Mouse (Mus musculus): ENCODE results near the gene Med12l. TPM values are rescaled to one million over a fixed set of nuclear protein-coding genes. Genes with fewer than 3 reads are reported as not detected.

Gene Med12l
- polyA plus RNA-seq, 1 experiment from 2014 or later: 2.8 TPM

DNA sequence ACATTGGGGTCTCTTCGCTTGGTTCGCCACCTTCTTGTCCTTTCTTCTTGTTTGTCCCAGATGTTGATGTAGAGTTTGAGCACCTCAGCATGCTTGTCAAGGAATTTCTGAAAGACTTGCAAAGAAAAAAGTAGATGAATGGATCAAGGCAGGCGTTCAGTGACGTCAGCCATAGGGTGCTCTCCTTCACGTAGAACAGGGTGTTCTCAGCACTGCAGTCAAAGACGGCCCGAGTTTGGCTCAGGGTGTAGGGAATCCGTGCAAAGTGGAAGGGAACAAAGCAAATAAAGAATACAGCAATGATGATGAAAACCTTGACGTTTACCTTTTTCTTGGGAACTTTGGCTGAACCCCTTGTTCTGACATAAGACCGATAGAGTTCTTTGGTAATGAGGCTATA, 211.6 kb downstream of the Med12l start:
- Histone ChIP-seq H3K4me2 (no peak overlapping the region), H3K9ac (no peak overlapping the region), H3K27me3 (ENCODE audit: insufficient read depth, low read length) (no peaks in the 10 kb centered on the region), H3K4me1 (ENCODE audit: insufficient read depth) (no peaks in the 10 kb centered on the region), H3K27ac (ENCODE audit: low read depth) (no peak overlapping the region), H3K9me3 (ENCODE audit: low read depth, low read length) (no peaks in the 10 kb centered on the region), H3K4me3 (ENCODE audit: low read depth, low read length) (no peak overlapping the region), H3K36me3 (ENCODE audit: insufficient read depth) (no peaks in the 10 kb centered on the region)
- TF ChIP-seq CTCF (IDR thresholded peaks at IDR 0.05; ENCODE audit: low read depth): no peak
- 82% methylated on average over 10 of the region's 10 CpGs for WGBS
- DNase-seq: no peak
- no peak for ATAC-seq (ENCODE audit: insufficient read depth)

DNA sequence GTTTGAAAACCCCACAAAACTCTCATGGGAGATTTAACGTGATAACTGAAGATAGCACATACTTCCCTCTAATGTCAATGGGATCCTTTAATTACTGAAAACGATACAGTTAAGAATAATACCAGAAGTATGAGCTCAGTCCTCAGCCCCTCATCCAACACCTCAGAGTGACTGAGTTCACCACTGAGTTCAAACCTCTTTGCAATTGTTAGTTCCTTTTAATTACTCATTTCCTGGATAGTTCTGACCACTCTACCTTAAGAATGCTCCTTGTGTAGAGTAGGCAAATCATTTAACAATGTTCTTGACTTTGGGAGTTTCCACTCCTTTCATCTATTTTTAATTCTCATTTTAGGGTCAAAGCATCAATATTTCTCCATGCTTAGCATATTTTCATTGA, 213.7 kb downstream of the Med12l start:
- H3K27ac ChIP-seq (ENCODE audit: low read depth): no peak overlapping the region
- DNase-seq: no peak

DNA sequence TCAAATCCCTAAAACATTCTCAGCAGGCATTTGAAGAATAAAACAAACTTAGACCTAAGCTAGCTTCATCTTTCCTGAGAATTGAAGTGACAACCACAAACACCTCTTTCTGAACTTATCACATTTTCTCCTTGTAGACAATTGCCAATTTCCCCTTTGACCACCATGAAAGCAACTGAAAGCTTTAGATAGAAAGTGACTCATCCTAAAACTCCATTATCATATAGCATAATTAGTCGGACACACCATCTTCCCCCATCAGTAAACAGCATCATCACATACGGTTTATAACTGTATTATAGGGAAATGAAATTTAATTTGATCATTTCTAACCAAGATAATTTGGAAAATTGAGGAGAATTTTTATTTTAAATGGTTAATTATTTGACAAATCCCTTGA, 216.7 kb downstream of the Med12l start:
- Histone ChIP-seq H3K9ac (no peak overlapping the region), H3K27me3 (ENCODE audit: insufficient read depth, low read length) (no peaks in the 10 kb centered on the region), H3K9me3 (ENCODE audit: low read depth, low read length) (no peaks in the 10 kb centered on the region), H3K4me2 (no peak overlapping the region), H3K4me3 (ENCODE audit: low read depth, low read length) (no peak overlapping the region), H3K27ac (ENCODE audit: low read depth) (no peak overlapping the region), H3K36me3 (ENCODE audit: insufficient read depth) (no peaks in the 10 kb centered on the region), H3K4me1 (ENCODE audit: insufficient read depth) (no peaks in the 10 kb centered on the region)
- WGBS: 83% methylated on average over 2 of the region's 2 CpGs
- ATAC-seq (ENCODE audit: insufficient read depth) (no peak), DNase-seq (no peak)
- TF ChIP-seq CTCF (IDR thresholded peaks at IDR 0.05; ENCODE audit: low read depth): no peak

More for the DNA sequence above, 213.7 kb downstream of the Med12l start:
- ATAC-seq (ENCODE audit: insufficient read depth): no peak
- H3K27me3 ChIP-seq (ENCODE audit: insufficient read depth, low read length): no peaks in the 10 kb centered on the region
- no peaks in the 10 kb centered on the region for H3K9me3 ChIP-seq (ENCODE audit: low read depth, low read length)
- no peak for TF ChIP-seq CTCF (IDR thresholded peaks at IDR 0.05; ENCODE audit: low read depth)
- 59% methylated on average over 2 of the region's 2 CpGs for WGBS
- no peak overlapping the region for H3K4me3 ChIP-seq (ENCODE audit: low read depth, low read length)
- H3K4me1 ChIP-seq (ENCODE audit: insufficient read depth): no peaks in the 10 kb centered on the region
- H3K9ac ChIP-seq: no peak overlapping the region
- H3K36me3 ChIP-seq (ENCODE audit: insufficient read depth): no peaks in the 10 kb centered on the region
- H3K4me2 ChIP-seq: no peak overlapping the region

DNA sequence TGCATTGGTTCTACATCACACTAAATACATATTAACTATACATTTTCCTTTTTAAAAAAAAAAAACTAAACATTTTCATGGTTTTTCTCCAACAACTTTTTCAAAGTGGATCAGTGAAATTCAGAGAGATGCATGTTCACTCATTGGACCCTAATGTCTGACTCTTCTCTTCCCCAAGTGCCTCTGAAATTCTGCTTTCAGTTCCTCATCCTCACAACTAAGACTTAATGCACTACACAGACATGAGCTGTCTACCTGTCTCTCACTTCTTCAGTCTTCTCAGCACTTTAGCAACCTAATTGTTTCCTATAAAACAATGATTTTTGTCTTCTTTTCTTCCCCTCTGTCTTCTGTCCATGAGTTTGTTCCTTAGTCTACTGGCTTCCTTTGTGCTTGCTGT, 219.8 kb downstream of the Med12l start:
- 0 out of 2 replicates have a peak, but pooled peaks cover 3% of the 10 kb centered on the region for H3K4me1 ChIP-seq (ENCODE audit: insufficient read depth)
- DNase-seq (no peak), ATAC-seq (ENCODE audit: insufficient read depth) (no peak)
- H3K36me3 ChIP-seq (ENCODE audit: insufficient read depth): no peaks in the 10 kb centered on the region
- no peak overlapping the region for H3K4me3 ChIP-seq (ENCODE audit: low read depth, low read length)
- H3K27ac ChIP-seq (ENCODE audit: low read depth): no peak overlapping the region
- TF ChIP-seq CTCF (IDR thresholded peaks at IDR 0.05; ENCODE audit: low read depth): no peak
- no peaks in the 10 kb centered on the region for H3K27me3 ChIP-seq (ENCODE audit: insufficient read depth, low read length)
- H3K4me2 ChIP-seq: no peak overlapping the region
- no peak overlapping the region for H3K9ac ChIP-seq
- no peaks in the 10 kb centered on the region for H3K9me3 ChIP-seq (ENCODE audit: low read depth, low read length)

DNA sequence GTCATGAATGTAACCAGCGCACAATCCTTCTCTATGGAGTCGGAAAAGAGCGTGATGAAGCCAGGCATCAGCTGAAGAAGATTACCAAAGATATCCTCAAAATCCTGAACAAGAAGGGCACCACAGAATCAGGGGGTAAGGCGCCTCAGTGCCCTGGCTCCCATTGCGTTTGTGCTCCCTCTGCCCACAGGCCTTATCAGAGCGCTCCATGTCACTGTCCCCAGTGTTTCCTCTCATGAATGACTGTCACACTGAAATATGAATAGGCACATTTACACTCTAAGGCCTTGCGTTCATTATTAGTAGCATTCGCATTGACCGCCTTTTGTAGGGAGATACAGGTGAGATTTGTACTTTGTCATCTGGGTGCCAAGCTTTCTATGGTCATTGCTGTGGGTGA, 222.1 kb downstream of the Med12l start:
- ATAC-seq (ENCODE audit: insufficient read depth) (no peak), DNase-seq (no peak)
- Histone ChIP-seq H3K9me3 (ENCODE audit: low read depth, low read length) (no peaks in the 10 kb centered on the region), H3K4me3 (ENCODE audit: low read depth, low read length) (no peak overlapping the region), H3K27ac (ENCODE audit: low read depth) (no peak overlapping the region), H3K36me3 (ENCODE audit: insufficient read depth) (no peaks in the 10 kb centered on the region), H3K27me3 (ENCODE audit: insufficient read depth, low read length) (no peaks in the 10 kb centered on the region), H3K4me2 (no peak overlapping the region), H3K9ac (no peak overlapping the region), H3K4me1 (ENCODE audit: insufficient read depth) (0 out of 2 replicates have a peak, but pooled peaks cover 6% of the 10 kb centered on the region)
- WGBS: 94% methylated on average over 9 of the region's 9 CpGs
- TF ChIP-seq CTCF (IDR thresholded peaks at IDR 0.05; ENCODE audit: low read depth): no peak

DNA sequence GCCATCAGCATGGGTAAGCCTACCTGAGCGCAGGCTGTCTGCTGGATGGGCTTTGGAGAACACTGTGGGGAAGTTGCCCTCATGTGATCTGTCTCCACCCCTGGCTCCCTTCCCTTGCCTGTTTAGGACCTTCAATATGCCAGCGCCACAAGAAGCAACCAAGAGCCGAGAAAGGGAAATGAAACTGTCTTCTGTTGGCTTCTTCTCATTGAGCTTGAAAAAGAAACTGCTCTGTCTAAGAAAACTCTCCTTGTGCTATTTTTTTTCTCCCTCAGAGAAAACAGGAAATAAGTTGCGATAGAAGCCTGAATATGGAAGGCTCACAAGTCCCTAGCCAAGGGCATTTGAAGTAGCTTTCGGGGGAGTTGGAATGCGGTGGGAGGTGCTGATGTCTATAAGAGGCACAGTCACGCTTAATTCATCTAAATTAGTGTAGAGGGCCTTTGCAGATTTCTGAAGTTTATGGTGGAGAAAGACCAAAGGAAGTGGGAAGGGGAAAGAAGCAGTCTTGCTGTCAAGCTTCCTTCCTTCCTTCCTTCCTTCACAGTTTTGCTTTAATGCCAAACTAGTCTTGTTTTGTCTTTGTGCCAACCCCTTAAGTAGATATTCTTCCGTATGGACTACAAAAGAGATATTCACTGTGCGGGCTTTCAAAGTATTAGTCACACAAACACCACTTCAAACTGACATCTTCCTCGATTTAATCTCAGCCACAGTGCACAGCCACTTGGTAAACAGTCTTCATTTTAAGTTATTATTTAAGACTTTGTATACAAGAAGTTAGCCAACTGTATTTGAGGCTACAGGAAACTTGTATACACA, 223.3 kb downstream of the Med12l start:
- DNase-seq: peak; percentile 86
- no peak for TF ChIP-seq CTCF (IDR thresholded peaks at IDR 0.05; ENCODE audit: low read depth)
- no peaks in the 10 kb centered on the region for H3K9me3 ChIP-seq (ENCODE audit: low read depth, low read length)
- H3K4me3 ChIP-seq (ENCODE audit: low read depth, low read length): no peak overlapping the region
- 0 out of 2 replicates have a peak, but pooled peaks cover 6% of the 10 kb centered on the region for H3K4me1 ChIP-seq (ENCODE audit: insufficient read depth)
- H3K36me3 ChIP-seq (ENCODE audit: insufficient read depth): no peaks in the 10 kb centered on the region
- H3K4me2 ChIP-seq: peak overlapping the region; percentile 41
- no peaks in the 10 kb centered on the region for H3K27me3 ChIP-seq (ENCODE audit: insufficient read depth, low read length)
- peak overlapping the region; percentile 91 for H3K27ac ChIP-seq (ENCODE audit: low read depth)
- WGBS: 29% methylated on average over 10 of the region's 10 CpGs
- H3K9ac ChIP-seq: no peak overlapping the region
- ATAC-seq (ENCODE audit: insufficient read depth): peak; percentile 89

DNA sequence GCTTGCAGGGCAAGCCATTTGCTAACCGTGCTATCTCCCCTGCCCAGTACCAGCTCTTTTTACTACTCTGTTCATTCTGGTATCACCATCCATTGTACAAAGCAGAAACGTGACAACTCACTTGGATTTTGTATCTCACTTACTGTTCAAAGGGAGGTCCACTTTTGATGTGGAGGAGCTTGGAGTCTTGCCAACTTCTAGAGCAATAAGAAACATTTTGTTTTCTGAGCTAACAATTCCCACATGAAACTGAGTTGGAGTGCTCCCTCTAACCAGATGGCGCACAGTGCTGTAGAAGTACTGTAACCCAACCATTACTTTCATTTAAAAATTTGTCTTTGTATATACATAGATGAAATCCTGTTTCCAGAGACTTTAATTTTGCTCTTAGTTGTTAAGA, 225.3 kb downstream of the Med12l start:
- TF ChIP-seq CTCF (IDR thresholded peaks at IDR 0.05; ENCODE audit: low read depth): no peak
- H3K4me1 ChIP-seq (ENCODE audit: insufficient read depth): 0 out of 2 replicates have a peak, but pooled peaks cover 6% of the 10 kb centered on the region
- H3K27ac ChIP-seq (ENCODE audit: low read depth): peak overlapping the region; percentile 38; the same call in 1 of the 2 replicates
- H3K36me3 ChIP-seq (ENCODE audit: insufficient read depth): no peaks in the 10 kb centered on the region
- DNase-seq: peak; percentile 80
- ATAC-seq (ENCODE audit: insufficient read depth): no peak
- H3K9ac ChIP-seq: no peak overlapping the region
- WGBS: 40% methylated on average over 3 of the region's 3 CpGs
- no peaks in the 10 kb centered on the region for H3K9me3 ChIP-seq (ENCODE audit: low read depth, low read length)
- H3K27me3 ChIP-seq (ENCODE audit: insufficient read depth, low read length): no peaks in the 10 kb centered on the region
- H3K4me2 ChIP-seq: no peak overlapping the region
- H3K4me3 ChIP-seq (ENCODE audit: low read depth, low read length): no peak overlapping the region
